Mouse (Mus musculus) liver, adult (tissue): ENCODE measurements around the gene Arid2.

Experiments
- GATA4 ChIP-seq: IDR thresholded peaks from 2 replicates; pipeline ENCODE4 v1.6.1; 2014; ENCODE audit warnings: mild to moderate bottlenecking, low read length; ENCODE audit not compliant: insufficient replicate concordance

The Arid2 gene

DNA sequence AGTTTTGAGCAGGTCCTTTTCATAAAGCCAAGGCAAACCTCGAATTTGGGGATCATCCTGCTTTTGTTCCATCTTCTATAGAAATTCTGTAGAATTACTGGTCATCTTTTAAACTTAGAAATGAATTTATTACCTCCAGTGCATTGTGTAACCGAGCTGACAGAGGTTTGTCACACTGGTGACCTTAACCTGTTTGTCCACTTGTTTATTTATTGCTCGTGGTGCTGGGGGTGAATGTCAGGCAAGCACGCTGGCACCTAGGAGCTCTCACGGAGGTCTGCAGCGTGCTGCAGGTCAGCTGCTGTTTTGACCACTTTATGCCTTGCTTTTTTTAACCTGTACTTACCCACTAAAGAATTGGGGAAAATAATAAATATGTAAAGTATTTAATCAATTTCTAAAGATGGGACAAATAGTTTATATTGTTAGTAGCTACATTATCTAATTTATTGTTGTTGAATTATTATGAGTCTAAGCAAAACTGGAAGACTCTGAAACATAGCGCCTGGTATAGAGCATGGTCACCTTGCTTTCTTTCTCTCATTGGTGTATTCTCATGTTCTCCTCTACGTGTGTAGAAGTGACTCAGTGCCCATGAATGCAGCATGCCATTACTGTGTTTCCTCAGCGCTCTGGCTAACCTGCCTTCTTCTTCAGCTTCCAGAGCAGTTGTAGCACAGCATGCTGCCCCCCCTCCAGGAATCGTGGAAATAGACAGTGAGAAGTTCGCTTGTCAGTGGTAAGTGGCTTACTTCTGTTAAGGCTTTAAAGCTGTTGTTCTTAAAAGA, 79.1 kb downstream of the Arid2 start:
- no peak for TF ChIP-seq GATA4

DNA sequence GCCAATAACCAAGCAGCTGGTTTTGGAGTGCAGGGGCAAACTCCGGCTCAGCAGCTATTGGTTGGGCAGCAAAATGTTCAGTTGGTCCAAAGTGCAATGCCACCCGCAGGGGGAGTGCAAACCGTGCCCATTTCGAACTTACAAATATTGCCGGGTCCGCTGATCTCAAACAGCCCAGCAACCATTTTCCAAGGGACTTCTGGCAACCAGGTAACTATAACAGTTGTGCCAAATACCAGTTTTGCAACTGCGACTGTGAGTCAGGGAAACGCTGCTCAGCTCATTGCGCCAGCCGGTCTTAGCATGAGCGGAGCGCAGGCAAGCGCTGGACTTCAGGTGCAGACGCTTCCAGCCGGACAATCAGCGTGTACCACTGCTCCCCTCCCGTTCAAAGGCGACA, 84.0 kb downstream of the Arid2 start:
- no peak for TF ChIP-seq GATA4

DNA sequence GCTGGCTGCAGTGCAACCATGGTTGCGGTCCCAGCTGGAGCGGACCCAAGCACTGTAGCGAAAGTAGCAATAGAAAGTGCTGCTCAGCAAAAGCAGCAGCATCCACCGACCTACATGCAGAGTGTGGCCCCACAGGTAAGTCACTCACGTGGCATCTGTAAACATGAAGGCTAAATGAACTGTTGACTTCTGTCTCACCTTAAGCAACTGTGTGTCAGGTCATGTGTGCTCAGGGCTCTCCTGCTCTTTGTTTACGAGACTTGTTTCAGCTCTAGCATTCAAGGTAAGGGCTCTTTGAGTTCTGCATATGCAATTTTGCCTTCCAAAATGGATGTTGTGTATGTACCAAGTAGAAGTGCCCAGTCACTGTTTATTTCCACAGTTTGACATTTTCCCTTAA, 85.3 kb downstream of the Arid2 start:
- no peak for TF ChIP-seq GATA4

DNA sequence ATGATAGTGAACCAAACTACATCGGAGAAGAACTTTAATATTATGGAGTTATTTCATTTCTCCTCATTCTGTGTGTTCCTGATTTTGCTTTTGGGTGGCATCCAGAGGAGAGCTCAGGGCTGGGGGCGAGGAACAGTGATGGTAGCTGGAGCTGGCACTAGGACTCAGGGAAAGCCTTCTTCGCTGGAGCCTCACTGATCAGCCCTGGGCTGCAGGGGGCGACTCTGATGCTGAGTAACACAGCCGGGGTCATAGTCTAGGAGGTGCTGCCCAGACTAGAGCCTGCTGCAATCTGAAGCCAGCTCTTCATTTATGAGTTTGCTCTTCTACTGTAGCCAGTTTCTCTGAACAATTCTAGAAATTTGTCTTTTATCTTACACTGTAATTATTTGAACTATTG, 85.8 kb downstream of the Arid2 start:
- TF ChIP-seq GATA4: no peak

DNA sequence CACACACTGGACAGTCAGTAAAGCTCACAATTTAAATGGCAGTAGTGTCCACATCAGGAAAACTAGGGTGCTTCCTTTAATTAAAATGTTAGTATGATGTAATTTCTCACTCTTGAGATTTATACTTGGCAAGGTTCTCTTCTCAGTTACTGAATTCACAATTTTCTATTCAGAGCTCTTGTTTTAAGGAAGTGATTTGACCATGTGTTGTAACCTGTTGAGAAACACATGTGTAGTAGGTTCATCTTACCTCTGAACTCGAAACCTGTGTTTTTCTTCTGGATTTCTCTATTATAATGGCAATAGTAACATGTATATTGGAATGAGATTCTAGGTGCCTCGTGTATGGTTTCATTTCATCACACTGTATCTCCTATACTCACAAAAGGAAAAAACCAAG, 88.9 kb downstream of the Arid2 start:
- TF ChIP-seq GATA4: no peak

DNA sequence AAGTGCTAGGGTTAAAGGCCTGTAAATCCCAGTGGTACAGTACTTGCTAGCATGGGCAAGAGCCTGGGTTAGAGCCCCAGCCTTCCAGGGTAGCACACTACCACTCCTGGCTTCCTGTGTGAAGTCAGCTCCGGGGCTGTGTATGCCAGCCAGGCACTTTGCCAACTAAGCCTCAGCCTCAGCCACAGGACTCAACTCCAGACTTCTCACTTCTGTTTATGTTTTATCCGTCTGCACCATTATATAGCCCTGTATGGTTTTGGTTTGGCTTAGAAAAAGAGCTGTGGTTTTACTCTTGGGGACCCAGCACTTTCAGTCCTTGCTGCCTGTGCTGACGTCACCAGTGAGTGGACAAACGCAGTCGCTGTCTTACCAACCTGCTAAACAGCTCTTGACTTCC, 89.9 kb downstream of the Arid2 start:
- no peak for TF ChIP-seq GATA4

DNA sequence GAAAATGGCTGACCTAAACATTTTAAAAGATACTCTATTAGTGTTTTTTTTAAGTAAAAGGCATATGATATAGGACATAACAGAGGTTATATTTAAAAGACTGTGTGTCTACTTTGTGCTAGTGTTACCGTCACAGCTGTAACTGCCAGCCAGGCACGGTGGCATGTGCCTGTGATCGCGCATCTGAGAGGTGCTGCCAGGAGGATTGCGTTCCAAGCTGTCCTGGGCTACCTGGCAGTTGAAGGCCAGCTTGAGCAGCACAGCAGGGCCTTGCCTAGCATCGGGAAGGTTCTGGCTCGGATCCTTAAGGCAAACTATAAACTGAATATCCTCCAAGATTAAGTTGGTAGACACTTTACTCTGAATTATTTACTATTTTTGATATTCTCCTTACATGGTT, 90.4 kb downstream of the Arid2 start:
- TF ChIP-seq GATA4: no peak

DNA sequence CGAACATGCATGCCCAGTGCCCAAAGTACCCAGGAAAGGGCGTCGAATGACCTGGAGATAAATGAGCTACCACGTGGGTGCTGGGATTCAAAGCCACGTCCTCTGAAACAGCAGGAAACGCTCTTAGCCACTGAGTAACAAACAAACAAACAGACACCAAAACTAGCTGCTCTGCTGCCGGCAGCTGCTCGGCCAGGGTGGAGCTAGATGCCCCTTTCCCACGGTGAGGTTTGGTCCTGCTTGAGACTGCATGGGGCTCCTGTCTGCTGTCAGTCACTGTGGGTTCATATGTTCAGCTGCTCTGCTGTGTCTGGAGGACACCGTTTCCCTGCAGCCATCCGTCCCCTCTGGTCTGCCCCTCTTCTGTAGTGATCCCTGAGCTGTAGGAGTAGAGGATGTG, 94.9 kb downstream of the Arid2 start:
- TF ChIP-seq GATA4: no peak

DNA sequence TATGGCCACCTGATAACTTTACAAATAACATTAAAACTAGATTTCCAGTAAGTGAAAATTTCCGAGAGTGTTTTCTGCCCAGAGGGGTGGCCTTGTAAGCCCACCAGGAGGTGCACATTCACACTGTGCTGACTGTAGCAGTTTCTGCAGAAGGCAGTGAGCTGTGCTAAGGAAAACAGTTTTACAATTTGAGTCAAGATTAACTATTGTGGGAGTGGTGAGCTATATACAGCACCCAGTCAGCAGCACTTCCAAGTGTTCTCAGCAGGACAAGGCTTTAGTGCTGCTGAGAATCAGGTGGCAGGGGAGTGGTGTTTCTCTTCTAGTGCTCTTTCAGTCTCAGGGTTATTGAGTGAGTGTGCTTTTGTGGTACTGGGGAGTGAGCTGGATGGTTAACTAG, 101.2 kb downstream of the Arid2 start:
- no peak for TF ChIP-seq GATA4

DNA sequence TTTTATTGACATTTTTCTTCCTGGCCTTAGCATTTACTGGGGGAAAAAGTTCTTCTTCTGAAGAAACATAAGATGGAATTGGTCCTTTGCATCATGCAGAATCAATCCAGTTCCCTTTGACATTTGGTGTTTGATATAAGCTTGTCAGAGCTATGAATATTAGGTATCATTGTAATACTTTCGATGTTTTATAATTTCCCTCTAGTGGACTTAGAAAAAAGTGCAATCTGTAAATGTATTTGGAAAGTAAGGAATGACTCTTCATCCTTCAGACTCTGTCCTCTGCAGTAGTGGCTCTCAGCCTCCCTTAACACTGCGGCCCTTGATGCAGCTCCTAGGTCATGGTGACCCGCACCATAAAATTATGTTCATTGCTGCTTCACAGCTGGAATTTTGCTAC, 105.6 kb downstream of the Arid2 start:
- TF ChIP-seq GATA4: no peak

DNA sequence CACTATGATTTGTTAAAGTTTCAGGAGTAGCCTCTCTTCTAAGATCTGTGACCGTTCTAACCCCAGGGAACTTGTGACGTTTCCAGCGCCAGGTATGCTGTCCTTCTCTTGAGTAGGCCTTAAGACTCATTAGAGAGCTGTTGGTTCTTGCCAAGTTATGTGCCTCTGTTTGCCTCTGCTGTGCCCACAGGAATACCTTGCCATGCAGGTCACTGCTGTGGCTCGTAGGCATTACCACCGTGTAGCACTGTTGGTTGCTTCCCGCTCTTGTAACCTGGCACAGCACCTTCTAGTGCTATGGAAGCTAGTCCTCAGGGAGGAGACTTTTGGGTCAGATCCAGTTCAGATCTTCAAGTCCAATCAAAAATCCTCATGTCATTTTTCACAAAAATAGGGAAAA, 107.8 kb downstream of the Arid2 start:
- no peak for TF ChIP-seq GATA4

DNA sequence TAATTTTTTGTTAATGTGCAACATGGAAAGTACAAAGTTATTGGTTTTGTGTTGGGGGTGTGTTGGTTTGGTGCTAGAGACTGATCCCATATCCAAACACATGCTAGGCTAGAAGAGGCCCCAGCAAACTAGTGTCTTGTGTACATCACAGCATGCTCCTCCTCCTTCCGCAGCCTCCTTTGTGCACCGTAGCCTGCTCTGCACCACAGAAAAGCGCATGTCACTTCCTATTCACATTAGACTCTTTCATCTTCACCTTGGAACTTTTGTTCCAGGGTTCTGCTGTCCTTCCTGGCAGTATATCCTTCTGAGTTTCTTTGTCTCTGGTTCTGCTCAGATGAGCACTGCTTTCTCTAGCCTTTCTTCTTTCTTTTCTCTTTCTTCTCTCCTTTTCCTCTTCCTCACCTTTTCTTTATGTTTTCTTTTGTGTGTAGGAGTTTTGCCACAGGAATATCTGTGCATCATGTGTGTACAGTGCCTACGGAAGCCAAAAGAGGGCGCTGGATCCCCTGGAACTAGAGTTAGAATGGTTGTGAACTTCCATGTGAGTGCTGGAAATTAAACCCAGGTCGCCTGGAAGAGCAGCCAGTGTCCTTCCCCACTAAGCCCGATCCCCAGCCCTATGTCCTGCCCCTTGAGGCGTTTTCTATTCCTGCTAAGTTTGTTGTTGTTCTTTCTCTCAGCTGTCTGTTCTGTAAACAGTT, 109.5 kb downstream of the Arid2 start:
- TF ChIP-seq GATA4: no peak

DNA sequence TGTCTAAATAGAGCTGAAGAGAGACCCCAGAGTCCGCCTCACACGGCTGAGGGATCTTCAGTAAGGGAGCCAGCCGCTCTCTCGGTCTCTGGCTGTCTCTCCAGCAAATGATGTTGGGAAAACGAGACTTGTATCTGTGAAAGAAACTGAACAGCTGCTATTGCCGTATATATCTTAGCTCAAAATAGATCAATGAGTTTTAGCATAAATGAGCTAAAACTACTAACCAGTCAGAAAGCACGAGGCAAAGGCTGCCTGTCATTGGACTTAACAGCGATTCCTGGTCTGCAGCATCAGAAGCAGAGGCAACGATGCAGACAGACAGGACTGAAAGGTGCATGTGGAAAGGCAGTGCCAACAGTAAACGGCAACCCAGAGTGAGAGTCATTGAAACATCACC, 111.0 kb downstream of the Arid2 start:
- no peak for TF ChIP-seq GATA4

DNA sequence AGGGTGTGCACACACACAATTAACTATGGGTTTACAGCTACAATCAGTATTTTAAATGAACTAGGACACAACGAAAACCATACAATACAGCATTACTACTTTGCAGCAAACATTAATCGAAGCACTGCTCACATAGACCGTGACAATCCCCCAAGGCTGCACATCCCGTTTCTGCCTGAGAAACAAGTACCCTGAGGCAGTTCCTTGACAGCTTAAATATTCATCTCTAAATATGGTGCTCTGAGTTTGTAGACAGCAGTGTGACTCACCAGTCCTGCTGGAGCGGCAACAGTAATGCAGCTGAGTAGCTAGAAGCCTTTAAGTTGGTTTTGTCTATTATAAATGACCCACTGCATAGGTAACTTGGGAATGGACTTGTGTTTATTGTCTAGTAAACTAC, 118.2 kb downstream of the Arid2 start:
- TF ChIP-seq GATA4: no peak

DNA sequence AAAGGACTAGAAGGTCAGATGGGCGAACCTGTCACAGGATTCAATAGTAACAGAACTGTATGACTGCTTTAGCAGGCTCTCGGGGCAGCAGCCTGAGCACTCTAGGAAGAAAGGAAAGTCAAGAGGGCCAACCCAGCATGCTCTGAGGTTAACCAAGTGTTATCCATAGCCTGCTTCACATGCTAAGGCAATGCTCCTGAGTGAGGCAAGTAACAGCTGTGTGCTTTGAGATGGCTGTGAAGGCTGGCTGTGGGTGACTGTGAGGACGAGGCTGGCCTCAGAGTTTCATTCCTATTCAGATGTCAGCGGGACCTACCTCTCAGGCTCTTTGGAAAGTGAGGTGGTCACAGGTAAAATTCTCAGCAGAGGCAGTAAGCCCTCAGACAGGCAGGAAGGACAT, 118.9 kb downstream of the Arid2 start:
- TF ChIP-seq GATA4: no peak

DNA sequence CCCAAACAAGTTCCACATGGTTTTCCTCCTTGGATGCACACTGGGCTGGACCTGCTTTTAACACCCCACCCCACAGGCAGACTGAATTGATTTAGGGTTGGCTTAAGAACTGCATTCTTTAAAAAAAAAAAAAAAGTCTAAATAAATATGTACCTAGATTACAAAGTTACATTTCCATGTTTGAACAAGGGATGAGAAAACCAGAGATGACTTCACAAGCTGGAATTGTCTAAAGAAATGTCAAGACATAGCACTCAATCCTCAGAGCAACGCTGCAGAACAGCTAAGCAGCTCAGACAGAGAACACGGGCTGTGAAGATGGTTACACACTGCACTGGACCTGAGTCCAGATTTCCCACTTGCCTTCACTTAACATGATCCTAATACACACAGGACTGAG, 119.8 kb downstream of the Arid2 start:
- TF ChIP-seq GATA4: no peak

DNA sequence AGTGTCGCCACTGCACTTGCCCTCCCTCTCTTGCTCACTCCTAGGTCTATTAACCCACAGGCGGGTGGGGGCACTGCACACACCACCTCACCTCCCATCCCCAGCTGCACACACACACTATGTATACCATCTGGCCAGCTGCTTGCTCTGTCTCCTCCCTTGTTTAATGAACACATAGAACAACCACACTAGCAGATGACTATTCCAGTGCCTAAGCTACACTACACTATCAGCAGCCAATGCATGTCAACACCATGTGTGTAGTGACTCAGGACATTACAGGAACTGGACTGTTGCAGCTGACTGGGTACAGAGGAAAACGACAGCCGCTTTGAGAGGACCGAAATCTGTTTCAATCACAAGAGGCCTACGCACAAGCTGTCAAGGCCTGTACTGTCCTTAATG, 121.4 kb downstream of the Arid2 start:
- no peak for TF ChIP-seq GATA4
